Mouse (Mus musculus) Muller cell, postnatal 12 days (primary cell): ENCODE results near the gene Sapcd1.

Experiments
- DNase-seq: peaks from one replicate; pipeline ENCODE4 v3.0.0-alpha.2; 2015; ENCODE audit errors: inconsistent ontology term

Sapcd1 gene

DNA sequence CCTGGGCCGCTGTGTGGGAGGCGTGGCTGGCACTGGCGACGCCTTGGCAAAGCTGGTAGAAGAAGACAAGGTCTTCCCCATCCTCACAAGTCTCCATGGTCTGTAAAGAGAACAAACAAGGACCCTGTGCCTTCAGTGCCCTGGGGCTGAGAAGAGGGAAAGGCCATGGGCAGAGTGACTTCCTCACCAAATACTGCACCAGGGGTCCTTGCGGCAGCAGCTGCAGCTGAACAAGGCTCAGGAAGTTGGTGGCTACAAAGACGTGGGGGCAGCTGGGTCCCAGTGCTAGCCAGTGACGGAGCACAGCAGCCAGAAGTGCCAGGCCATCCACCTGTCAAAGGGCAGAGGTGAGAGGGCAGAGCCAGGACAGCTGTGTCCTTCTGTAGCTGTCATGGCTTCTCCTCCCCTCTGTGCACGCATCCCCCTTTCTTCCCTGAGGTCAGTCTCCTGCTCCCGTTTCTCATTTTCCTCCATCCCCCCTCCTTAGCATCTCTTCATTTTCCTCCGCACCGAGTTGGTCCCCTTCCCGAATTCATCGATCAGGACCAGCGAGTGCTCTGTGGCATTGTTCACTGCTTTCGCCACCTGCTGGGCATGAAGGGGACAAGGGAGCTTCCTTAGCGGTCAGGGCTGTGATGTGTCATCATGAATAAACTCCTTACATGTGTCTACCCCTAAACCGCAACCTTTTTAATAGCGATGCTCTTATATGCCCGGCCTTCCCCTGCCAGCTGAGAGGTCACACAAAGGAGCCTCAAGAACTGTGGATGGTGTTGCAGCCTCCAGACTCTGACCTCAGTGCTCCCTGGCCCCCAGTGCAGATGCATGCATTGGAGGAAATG, 2.1 kb upstream of the Sapcd1 start:
- peak; percentile 55 for DNase-seq

DNA sequence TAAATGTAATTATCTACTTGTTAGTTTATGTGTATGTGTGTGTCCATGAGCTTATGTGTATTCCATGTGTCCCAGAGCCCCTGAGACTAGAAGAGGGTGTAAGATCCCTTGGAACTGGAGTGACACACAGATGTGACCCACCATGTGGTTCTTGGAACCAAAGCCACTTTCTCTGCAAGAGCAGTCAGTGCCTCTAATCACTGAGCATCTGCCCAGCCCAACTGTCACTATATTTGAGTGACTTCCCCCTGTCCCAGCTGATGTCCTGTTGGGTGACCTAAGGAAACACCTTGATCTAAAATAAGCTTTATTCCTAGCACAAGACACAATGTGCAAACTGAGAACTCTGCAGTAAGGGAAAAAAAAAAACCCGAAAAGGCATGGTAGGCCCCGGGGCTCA, 499 bp upstream of the Sapcd1 start:
- no peak for DNase-seq

DNA sequence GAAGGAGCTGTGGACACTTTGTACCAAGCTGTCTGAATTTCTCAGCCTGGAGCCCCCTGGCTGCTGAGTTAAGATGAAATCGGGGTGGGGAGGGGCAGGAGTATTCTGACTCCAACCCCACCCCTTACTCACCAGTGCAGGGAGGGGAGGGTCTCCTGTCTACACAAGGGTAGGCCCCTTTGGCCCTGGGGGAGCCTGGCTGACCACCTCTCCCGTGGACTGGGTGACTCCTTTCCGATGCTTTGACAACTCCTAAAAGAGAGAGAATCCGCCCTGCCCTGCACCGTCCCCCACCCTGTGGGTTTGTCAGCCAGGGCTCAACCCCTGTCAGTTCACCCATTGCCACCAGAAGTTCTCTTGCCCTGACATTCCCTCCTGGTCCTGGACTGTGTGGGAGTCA, 1.6 kb downstream of the Sapcd1 start:
- DNase-seq, result no peak

GRCm38 (mm10) chr17:35024691-35025488, 2.9 kb downstream of the Sapcd1 start:
- DNase-seq, result no peak

GRCm38 (mm10) chr17:35024261-35024660, 3.6 kb downstream of the Sapcd1 start:
- no peak for DNase-seq

- DNase-seq, result no peak
These were observed 4.1 kb downstream of the Sapcd1 start for GRCm38 (mm10) chr17:35023756-35024155.

DNA sequence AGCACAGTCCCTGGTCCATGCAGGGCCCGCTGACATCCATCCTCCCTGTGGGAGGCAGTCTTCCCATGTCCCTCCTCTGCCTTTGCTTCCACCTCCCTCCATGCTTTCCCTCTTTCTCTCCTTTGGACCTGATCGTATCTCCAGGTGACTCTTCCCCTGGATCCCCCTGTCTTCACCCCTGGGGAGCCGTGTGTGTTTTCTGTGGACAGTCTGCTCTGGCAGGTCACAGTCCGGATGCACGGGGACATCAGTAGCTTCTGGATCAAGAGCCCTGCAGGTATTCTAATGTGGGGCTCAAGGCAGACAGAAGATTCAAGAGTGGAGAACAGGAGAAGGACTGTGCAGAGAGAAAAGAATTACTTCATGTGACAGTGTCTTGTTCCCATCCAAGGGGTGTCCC, 4.6 kb downstream of the Sapcd1 start:
- DNase-seq, result no peak

- DNase-seq, result no peak
These were observed 5.2 kb downstream of the Sapcd1 start for GRCm38 (mm10) chr17:35022541-35023060.

GRCm38 (mm10) chr17:35021842-35022477, 5.9 kb downstream of the Sapcd1 start:
- DNase-seq, result no peak

DNA sequence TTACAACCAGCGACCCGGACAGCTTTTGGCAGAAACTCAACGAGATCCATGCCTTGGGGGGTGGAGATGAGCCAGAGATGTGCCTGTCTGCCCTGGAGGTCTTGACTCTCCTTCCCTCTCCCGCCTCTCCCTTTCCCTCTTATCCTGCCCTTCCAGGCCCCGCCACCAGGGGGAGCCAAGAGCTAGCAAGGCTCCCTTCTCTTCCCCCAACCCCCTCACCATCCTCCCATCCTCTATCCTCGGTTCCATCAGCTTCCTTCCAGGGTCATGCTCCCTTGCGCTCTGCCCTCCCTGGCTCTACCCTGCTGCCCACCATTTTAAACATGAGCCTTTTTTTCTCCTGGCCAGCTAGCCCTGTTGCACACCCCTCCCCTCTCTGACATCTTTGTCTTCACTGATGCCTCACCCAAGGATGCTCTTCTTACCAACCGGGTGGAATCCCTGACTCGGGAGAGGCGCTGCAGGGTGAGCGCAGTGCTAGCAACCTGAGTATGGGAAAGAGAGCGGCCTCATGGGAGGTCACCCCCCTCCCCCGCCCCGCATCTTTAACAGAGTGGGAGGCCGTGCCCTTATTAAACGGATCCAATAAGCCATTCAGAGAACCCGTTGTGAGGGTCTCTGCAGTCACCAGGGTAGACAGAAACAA, 6.5 kb downstream of the Sapcd1 start:
- DNase-seq, result peak; percentile 94

GRCm38 (mm10) chr17:35020551-35020950, 7.3 kb downstream of the Sapcd1 start:
- no peak for DNase-seq

DNA sequence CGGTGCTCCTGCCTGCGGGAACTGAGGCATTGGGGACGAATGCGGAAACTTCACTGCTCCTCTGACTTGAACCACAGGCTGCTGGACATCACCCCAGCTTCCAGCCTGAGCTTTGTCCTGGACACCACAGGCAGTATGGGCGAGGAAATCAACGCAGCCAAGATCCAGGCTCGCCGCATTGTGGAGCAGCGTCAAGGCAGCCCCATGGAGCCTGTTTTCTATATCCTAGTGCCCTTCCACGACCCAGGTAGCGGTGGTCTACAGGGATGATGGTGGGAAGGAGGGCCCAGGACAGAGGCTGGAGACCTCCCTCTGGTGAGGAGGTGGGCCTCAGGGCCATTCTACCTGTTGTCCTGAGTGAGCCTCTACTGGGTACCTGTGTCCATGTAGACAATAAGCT, 7.9 kb downstream of the Sapcd1 start:
- no peak for DNase-seq

DNA sequence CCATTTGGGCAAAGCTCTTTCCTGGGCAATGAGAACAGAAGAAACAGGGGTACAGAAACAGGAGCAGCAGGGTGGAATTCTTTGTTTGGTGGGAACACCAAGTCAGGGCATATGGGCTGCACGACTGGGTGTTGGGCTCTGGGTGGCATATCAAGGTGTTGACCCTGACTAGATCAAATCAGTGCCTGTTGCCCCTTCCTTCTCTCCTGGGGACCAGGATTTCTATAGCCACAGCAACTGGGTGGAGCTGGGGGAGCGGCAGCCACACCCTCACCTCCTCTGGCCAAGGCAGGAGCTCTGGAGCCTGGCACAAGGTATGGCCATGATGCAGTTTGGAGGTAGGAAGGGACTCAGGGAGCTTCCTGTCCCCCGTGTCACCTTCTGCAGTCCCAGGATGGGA, 9.6 kb downstream of the Sapcd1 start:
- no peak for DNase-seq

DNA sequence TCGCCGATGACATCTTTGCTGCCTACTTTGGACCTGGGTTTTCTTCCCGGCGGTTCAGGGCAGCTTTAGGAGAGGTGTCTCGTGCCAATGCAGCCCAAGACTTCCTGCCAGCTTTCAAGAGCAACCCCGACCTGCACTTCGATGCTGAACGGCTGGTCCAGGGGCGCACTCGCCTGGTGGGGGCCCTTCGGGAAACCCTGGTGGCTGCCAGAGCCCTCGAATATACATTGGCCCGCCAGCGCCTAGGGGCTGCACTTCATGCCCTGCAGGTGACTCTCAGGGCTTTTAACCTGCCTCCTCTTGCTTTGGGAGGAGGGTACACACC, 10.1 kb downstream of the Sapcd1 start:
- DNase-seq, result no peak

DNA sequence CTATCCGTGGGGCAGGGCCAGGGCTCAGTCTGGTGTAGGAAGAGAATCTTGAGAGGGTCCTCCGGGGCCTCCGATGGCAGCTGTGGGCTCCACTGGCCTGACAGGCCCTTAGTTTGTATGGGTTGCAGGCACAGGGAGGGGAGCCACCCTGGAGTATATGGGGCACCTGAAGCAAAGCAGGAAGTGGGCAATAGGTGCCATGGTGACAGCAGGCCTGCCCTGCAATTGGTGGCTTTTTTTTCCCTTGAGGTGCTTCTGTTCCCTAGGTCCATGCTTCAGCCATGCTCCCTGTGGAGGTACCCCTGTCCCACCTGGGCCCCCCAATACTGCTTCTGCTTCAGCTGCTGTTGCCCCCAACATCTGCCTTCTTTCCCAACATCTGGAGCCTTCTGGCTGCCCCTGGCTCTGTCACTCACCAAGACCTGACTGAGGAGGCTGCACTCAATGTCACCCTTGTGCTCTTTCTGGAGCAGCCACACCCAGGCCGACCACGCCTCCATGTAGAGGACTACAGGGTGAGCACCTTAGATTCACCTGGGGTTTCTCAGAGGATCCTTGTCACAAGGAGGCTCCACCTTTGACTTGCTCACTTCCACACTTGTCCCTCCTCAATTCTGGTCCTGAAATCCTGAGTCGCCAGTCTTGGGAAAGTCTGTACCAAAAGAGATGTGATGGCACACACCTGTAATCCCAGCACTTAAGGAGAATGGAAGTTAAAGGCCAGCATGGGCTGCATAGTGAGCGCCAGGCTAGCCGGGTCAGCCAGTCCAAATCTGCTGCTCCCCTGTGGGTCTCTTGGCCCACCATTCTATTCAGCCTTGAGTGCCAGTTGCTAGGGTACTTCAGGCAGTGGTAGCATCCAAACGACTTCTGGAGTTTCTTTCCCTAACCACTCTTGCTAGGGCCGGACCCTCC, 10.8 kb downstream of the Sapcd1 start:
- DNase-seq, result no peak

DNA sequence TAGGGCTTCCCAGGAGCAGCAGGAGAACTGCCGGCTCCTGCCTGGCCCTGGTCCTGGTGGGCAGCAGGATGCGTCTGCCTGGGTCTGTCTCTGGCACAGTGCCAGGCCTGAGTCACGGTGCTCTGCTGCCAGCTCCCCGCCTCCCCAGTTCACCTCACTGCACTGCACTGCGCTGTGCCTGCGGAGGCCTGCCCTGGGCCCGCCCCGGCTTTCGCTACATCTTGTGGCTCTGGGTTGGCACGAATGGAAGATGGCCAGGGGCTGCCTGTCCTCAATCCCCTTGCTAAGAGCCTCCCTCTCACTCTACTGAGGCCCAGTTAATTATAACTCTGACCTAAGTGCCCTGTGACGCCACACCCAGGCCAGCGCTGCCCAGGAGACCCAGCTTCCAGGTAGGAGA, 11.4 kb downstream of the Sapcd1 start, which contains the start of gene Vwa7:
Gene Vwa7 (plus strand): TSS at position 204 of the 400 bp plus-strand sequence.
- peak; percentile 88 for DNase-seq

DNA sequence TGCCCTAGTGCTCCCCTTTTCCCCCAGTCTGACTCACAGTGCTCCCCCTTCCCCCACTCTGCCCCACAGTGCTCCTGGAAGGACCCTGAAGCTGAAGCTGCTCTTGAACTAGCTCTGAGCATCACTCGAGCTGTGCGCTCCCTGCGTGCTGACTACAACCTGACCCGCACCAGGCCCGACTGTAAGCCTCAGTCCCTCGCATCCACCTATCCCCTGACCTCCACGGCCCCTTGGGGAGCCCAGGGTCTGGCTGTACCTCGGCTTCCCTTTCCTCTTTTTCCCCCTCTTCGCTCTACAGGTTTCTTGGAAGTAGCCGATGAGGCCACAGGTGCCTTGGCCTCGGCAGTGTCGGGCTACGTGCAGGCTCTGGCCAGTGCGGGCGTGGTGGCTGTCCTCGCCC, 12.5 kb downstream of the Sapcd1 start:
- DNase-seq, result no peak

- no peak for DNase-seq
These were observed 14.6 kb downstream of the Sapcd1 start for GRCm38 (mm10) chr17:35013221-35013620.

- DNase-seq, result no peak
These were observed 15.4 kb downstream of the Sapcd1 start for GRCm38 (mm10) chr17:35012430-35012829.

- no peak for DNase-seq
These were observed 16.4 kb downstream of the Sapcd1 start for GRCm38 (mm10) chr17:35011440-35011839.

DNA sequence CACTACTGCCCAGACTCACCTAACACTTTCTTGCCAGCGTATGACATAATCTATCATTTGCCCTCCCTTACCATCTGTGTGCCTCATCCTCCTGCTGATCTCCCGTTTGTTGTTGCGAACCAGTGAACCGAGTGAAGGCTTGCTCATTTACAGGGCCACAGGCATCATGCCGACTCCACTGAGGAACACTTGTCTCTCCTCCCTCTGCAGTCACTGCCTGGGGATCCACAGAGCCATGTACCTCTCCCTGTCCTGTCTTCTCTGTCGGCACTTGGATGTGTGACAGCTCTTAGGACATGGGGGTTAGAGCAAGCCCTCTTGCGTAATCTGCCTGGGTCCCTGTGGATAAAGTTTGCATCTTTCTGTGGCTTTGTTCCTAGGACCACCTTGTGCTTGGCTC, 18.2 kb downstream of the Sapcd1 start:
- no peak for DNase-seq
